Mouse (Mus musculus) MEL-GATA-1-ER (cell line): ENCODE results near the gene Satb2.

Experiments used
- DNase-seq: peaks from one replicate; pipeline ENCODE4 v3.0.0-alpha.2; 2012; ENCODE audit warnings: low read depth; ENCODE audit errors: extremely low read depth

The Satb2 gene

GRCm38 (mm10) chr1:56973593-56973950 is 4.9 kb downstream of the Satb2 start:
- no peak for DNase-seq

DNA sequence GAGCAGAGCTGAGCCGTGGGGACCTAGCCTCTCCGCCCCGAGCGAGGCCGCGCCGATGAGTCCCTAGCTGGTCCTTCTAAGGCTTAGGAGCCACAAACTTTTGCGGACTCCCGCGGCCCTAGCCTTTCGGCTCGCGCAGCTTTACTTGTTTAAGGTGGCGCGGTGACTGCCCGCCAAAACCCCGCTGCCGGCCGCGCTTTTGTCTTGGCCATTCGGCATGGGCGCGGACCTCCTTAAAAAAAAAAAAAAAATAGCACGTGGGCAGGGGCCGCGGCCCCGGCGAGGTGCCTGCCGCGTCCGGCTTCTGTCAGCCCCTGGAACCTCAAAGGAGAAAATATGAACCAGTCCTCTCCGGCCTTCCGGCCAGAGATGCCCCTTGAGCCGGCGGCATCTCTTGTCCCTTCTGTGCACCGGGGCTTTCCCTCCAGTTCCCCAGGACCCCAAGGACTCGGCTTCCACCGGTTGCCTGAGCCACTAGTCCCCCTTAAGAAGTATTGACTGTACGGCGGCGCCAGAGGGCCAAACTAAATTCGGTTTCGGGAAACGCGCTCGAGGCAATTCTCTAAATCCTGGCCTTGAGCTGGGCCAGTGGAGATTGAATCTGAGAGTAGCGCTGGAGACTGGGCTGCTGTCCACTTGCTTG is 5.4 kb downstream of the Satb2 start:
- DNase-seq = no peak

DNA sequence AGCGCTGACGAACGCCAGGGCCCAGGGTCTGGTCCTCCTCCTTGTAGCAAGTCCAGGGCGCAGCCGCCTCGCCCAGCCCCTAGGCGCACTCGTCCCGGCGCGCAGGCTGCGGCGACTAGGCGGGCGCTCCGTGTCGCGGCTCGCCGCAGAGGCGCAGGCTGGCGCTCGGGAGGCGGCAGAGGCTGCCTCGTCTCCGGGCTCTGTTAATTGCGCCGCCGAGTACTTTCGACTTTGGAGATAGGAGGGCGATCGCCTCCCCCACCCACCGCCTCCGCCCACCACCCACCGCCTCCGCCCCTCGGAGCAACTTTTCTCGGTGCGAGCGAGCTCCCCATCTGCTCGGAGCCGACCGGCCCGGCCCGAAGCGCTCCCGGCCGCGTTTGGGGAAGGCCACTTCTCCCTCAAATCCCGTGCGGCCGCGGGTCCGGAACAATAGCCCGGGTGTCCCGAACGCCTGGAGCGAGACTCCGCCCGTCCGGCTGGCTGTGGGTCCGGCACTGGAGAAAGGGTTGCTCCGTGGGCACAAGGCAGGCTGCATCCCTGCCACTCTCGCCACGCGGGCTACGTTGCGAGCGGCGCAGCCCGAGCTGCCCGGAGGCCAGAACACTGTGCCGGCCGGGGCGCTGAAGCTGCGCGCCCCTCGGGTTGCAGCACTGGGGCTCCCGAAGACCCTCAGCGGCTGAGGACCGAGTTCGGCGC is 6.0 kb downstream of the Satb2 start:
- DNase-seq = no peak

- no peak for DNase-seq
Observed at GRCm38 (mm10) chr1:56971942-56972250, 6.6 kb downstream of the Satb2 start.

- no peak for DNase-seq
Observed at GRCm38 (mm10) chr1:56971441-56971861, 7.0 kb downstream of the Satb2 start.

DNA sequence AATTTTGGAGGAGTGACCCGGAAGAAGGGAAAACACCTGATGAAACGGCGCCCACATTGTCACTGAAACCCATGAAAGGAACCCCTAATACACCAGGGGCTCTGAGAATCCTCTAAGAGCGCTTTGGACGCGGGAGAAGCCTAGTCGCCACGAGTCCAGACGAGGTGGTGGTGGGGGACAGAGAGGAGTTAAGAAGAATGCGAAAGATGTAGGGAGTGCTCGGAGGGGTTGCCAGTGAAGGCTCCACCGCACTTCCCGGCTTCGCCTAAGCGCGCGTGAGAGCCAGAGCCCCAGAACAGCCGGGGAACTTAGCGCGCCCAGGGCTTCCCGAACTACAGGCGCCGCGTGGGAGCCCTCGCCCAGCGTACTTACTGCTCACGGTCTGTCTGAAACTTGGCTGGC is 7.7 kb downstream of the Satb2 start:
- no peak for DNase-seq

DNA sequence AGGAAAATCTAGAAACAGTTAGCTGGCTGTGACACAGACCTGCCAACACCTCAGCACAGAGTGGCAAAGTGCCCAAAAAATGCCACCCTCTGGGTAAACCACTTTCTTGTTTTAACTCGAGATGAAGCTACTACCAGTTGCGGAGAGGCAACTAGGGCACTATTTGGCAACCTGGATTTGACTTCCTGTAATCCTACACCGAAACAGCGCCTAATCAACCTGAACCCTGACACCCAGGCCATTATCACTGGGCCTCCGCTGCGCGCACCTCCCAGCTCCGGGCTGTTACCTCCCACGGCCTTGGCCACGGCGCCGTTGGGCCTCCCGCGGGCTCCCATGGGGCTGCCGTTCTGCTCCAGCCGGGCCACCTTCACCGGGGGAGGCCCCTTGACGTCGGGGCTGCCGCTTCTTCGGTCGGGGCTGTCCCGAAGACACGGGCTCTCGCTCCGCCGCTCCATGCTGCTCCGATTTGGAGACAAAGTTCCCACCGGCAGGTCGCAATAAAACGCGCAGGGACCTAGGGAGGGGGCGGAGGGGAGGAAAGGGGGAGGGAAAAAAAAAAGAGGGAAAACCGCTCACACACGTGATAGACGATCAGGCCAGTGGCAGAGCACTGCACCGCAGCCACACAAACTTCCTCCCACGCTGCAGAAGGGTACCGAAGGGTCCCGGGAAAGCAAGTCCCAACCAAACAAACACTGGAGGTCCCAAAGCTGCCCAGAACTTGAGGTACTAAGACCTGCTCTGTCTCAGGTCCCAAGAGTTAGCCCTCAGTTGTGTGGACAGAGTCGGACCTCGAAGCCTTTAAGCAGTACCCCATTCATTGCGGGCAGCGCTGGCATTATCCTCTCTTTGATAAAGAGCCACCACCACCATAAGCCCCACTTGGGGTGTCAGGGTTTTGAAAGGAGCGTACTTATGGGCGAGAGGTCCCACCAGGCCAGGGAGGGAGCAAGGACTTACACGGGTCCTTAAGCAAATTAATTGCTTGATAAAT is 8.8 kb downstream of the Satb2 start:
- no peak for DNase-seq

DNA sequence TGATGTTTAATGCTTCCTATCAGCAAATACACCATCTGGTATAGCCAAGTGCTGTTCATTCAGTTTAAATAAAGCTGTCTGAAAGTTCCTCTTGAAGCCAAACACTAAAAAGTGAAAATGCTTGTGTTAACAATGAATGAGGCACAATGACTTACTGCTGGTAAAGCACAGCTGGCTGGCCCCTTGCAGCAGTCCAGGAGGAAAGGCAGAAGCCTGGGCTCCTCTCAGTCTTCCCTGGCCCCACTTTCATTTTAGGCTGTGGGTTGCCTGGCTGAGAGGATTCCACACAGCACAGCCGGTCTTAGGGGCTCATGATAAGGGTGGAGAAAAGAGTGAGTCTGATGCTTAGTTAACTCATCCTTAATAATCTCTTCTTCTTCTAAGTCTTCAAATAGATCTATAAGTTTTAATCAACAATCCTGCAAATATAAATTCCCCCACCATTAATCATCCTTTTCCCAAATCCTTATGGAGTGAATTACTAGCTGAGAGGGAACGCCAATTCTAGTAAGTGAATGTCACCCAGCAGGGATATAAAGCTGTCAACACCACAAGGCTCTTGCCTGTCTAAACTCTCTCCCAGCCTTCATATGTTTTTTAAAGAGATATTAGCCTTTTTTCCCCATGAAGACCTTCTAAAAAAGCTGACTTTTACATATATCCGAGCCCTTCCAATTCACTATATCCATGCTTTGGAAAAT is 12.4 kb downstream of the Satb2 start:
- no peak for DNase-seq

GRCm38 (mm10) chr1:56964493-56964892 is 14.0 kb downstream of the Satb2 start:
- DNase-seq = no peak

DNA sequence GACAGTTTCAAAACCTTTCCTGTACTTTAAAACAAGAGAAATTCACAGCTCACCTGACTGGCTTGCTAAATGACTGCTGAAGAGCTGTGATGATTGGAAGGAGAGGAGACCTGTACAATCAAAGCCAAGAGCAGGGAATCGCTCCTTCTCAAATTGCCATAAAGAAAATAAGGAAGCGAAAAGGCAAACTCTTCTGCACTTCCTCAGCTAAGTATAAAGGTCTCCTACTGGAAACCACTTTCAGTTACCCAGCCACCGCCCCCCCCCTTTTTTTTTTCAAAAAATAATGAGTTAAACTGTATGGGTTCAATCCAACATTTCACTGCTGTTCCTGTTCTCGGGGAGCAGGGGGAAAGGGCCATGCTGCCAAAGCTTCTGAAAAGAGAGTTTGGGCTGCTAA is 15.2 kb downstream of the Satb2 start:
- no peak for DNase-seq

GRCm38 (mm10) chr1:56958996-56959395 is 19.5 kb downstream of the Satb2 start:
- DNase-seq = no peak

GRCm38 (mm10) chr1:56957942-56958341 is 20.5 kb downstream of the Satb2 start:
- no peak for DNase-seq

GRCm38 (mm10) chr1:56956811-56957210 is 21.6 kb downstream of the Satb2 start:
- no peak for DNase-seq

DNA sequence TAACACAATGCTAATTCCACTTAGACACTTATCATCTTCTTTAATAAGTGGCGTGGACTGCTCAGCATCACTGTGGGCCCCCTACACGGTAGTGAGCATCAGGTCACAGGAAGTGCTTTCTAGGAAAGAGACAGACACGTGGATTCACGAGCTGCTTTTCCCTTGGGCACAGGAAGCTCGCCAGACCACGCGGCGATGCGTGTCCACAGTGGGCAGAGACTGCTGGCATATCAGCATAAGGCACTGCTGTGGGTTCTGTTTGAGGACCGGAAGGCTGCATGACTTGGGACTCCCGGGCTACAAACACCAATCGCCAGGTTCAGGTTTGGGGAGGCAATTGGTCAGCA is 22.7 kb downstream of the Satb2 start:
- no peak for DNase-seq

DNA sequence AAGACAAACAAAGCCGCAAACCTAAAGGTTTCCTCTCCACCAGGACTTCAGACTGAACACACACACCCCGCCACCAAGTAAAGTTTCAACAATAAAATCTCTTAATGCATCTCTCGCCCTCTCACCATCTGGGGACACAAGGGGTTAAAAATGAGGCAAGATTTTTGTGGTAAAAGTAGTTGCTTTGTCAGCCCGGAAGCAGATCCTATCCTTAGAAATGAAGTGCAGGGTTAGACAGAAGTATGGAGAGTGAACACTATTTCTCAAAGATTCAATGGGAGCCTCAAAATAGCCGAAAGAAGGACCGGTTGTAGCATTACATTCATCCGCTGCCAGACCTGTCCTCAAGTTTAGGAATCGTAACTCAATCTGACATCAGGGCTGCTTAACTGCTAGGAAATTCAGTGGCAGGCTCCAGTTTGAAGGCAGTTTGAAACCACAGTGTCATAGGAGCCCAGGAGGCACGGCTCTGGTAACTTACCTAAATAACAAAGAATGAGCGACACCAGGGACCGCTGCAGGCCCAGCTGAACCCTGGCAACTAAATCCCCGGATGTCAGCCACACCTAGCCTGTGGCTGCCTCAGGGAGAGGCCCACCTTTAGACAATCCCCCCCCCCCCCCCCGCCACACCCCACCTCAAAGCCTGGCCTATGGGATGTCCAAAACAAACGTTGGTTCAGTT is 23.3 kb downstream of the Satb2 start:
- no peak for DNase-seq

GRCm38 (mm10) chr1:56953538-56953937 is 24.9 kb downstream of the Satb2 start:
- DNase-seq = no peak

DNA sequence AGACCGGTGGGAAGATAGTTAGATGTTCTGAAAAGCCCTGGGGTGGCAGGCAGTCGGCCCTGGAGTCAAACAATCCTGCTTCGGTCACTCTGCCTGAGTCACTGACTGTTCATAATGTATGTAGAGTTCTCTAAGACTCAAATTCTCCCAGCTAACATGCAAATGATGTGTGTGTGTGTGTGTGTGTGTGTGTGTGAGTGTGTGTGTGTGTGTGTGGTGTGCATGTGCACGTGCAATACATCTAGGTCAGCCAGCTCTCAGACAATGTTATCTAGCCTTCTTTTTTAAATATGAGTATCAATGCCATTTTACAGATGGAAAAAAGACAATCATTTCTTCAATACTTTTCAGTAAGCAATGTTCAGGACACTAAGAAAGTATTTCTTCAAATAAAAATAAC is 26.5 kb downstream of the Satb2 start:
- DNase-seq = no peak

DNA sequence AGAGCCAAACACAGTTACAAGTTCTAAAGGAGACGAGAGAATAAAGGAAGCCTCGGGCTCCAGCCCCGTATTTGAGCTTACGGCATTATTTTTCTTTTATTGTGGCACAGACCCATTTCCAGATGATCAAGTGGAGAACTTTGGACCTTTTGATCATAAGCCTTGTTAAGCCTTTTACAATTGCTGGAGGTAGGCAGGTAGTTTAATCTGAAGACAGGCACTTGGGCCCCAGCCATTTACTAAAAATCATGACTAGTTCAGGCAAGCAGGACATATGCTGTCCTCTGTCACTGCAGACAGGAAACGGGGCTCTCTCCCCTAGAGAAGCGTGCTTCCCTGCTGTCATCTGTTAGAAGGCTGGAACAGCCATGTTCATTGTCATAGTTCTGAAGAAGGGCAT is 26.9 kb downstream of the Satb2 start:
- DNase-seq = no peak

DNA sequence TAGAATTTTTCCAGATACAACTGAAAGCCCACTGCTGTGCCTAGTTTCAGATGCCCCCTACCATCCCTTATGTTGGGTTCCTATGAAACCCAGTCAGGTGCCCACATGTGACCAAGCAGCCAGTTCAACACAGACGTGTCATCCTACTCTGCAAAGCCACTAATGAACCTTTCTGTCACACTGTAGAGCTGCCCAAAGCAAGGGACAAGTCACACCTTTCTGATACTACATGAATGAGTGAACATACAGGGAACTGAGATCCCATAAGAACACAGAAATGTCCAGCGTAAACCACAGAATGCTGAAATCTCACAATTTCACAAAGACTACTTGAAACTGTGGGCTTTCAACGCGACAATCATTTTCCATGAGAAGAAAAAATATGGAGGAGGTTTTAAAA is 39.0 kb downstream of the Satb2 start:
- no peak for DNase-seq

- no peak for DNase-seq
Observed at GRCm38 (mm10) chr1:56938432-56938831, 40.0 kb downstream of the Satb2 start.

- DNase-seq = no peak
Observed at GRCm38 (mm10) chr1:56936554-56936953, 41.9 kb downstream of the Satb2 start.
